Mouse (Mus musculus) small intestine, adult 2 months (tissue): ENCODE data around the gene Prg3.

ENCODE experiments used
- CTCF ChIP-seq: fragments of 200-500 bp; IDR thresholded peaks from 2 replicates; pipeline ENCODE4 v1.5.1; 2012; ENCODE audit warnings: low read depth, mild to moderate bottlenecking, control low read depth, inconsistent platforms, low read length, moderate library complexity, mixed read lengths; ENCODE audit not compliant: insufficient replicate concordance, insufficient read length; ENCODE audit errors: extremely low read depth
- POLR2A ChIP-seq: fragments of 200-500 bp; IDR thresholded peaks from 2 replicates; pipeline ENCODE4 v1.6.1; 2012; ENCODE audit warnings: low read depth, mild to moderate bottlenecking, control low read depth, inconsistent platforms, low read length, moderate library complexity

DNA sequence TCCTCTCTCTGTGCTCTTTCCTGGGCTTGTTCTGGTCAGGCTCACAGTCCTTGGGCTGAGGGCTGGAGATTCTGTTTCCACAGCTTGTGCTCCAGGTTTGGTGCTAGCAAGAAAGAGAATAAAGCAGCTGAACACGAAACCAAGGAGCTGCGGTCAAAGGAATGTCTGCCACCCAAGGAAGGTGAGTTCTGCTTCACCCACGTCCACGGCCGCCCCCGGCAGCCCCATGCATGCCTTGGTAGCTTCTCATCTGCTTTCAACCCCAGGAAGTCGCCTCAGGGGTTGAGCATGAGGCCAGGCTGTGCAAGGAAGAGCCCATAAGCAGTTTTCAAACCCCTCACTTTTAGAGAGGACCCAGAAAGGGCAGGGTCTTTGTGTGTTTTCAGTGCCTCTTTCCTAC lies 39.8 kb upstream of the Prg3 start:
- no peak for TF ChIP-seq POLR2A
- no peak for TF ChIP-seq CTCF
